Mouse (Mus musculus): ENCODE data around the gene Vmn1r35.
"Not testable (repeated sequence)": the region's sequence is repeated elsewhere in the genome, so short reads cannot be mapped to it uniquely, and the experiment has no call there.

Gene Vmn1r35

GRCm38 (mm10) chr6:66685806-66686205, at the start of gene Vmn1r35:
Gene Vmn1r35 (minus strand): TSS chr6:66685906.
- DNase-seq (ENCODE audit: low read depth, low spot score): no peak

- DNase-seq (ENCODE audit: low read depth, low spot score): not testable (repeated sequence)
These were observed 43.4 kb upstream of the Vmn1r35 start, which contains the start of gene Vmn1r37 for GRCm38 (mm10) chr6:66729082-66729481. Gene Vmn1r37 (plus strand): TSS chr6:66729382.

GRCm38 (mm10) chr6:66719068-66719467, 33.4 kb upstream of the Vmn1r35 start, which contains the start of gene Vmn1r36:
Gene Vmn1r36 (minus strand): TSS chr6:66719168.
- DNase-seq (ENCODE audit: low read depth, low spot score): not testable (repeated sequence)

GRCm38 (mm10) chr6:66713854-66714253, 28.1 kb upstream of the Vmn1r35 start:
- DNase-seq (ENCODE audit: low read depth, low spot score): no peak

GRCm38 (mm10) chr6:66708901-66709300, 23.2 kb upstream of the Vmn1r35 start:
- no peak for DNase-seq (ENCODE audit: low read depth, low spot score)

GRCm38 (mm10) chr6:66643779-66644178, 41.9 kb downstream of the Vmn1r35 start, which contains the start of gene Vmn1r34:
Gene Vmn1r34 (minus strand): TSS chr6:66643879.
- no peak for DNase-seq (ENCODE audit: low read depth, low spot score)

Data from embryo, embryonic 11.5 days (tissue).